Mouse (Mus musculus): ENCODE measurements around the gene Nme7. TPM values are rescaled to one million over a fixed set of nuclear protein-coding genes. Genes with fewer than 3 reads are reported as not detected.

Gene Nme7
- polyA plus RNA-seq, 1 experiment from 2014 or later = 42.1 TPM

GRCm38 (mm10) chr1:164294071-164294470, 9.8 kb upstream of the Nme7 start:
- no peak for ATAC-seq
- H3K36me3 ChIP-seq (ENCODE audit: poor library complexity, severe bottlenecking) = peaks cover 69% of the 10 kb centered on the region
- 94% methylated on average over 6 of the region's 6 CpGs for WGBS

GRCm38 (mm10) chr1:164296473-164296872, 7.4 kb upstream of the Nme7 start:
- Histone ChIP-seq H3K36me3 (ENCODE audit: poor library complexity, severe bottlenecking) (peaks cover 80% of the 10 kb centered on the region), H3K9me3 (replicated peaks) (no peaks in the 10 kb centered on the region)
- 95% methylated on average over 4 of the region's 5 CpGs for WGBS

More at GRCm38 (mm10) chr1:164294071-164294470, 9.8 kb upstream of the Nme7 start:
- Histone ChIP-seq H3K9me3 (replicated peaks) (no peaks in the 10 kb centered on the region), H3K27me3 (no peaks in the 10 kb centered on the region), H3K4me1 (no peaks in the 10 kb centered on the region), H3K27ac (no peak overlapping the region), H3K9ac (no peak overlapping the region), H3K4me3 (no peak overlapping the region), H3K4me2 (no peak overlapping the region)

GRCm38 (mm10) chr1:164301949-164302348, 2.0 kb upstream of the Nme7 start:
- 92% methylated on average over 4 of the region's 4 CpGs for WGBS
- no peak for ATAC-seq
- H3K36me3 ChIP-seq (ENCODE audit: poor library complexity, severe bottlenecking) = peaks cover 54% of the 10 kb centered on the region

More at GRCm38 (mm10) chr1:164296473-164296872, 7.4 kb upstream of the Nme7 start:
- no peaks in the 10 kb centered on the region for H3K27me3 ChIP-seq
- ATAC-seq = no peak
- no peak overlapping the region for H3K9ac ChIP-seq
- no peak overlapping the region for H3K4me3 ChIP-seq
- no peak overlapping the region for H3K4me2 ChIP-seq
- no peaks in the 10 kb centered on the region for H3K4me1 ChIP-seq
- H3K27ac ChIP-seq = no peak overlapping the region

GRCm38 (mm10) chr1:164307124-164307751, 3.3 kb downstream of the Nme7 start, which contains the start of gene Blzf1:
Gene Blzf1 (minus strand): TSS chr1:164307489.
- Histone ChIP-seq H3K9ac (peak within 1 kb of the TSS; percentile 78), H3K4me2 (peak within 1 kb of the TSS; percentile 90), H3K4me3 (peak within 1 kb of the TSS; percentile 80), H3K36me3 (ENCODE audit: poor library complexity, severe bottlenecking) (peaks cover 6% of the 10 kb centered on the region), H3K27me3 (no peaks in the 10 kb centered on the region), H3K4me1 (peaks cover 21% of the 10 kb centered on the region), H3K27ac (no peak within 1 kb of the TSS), H3K9me3 (replicated peaks) (no peaks in the 10 kb centered on the region)
- under 1% methylated on average over 35 of the region's 35 CpGs for WGBS
- ATAC-seq = peak; percentile 99

More at GRCm38 (mm10) chr1:164301949-164302348, 2.0 kb upstream of the Nme7 start:
- Histone ChIP-seq H3K4me2 (no peak overlapping the region), H3K27ac (no peak overlapping the region), H3K9ac (no peak overlapping the region), H3K27me3 (no peaks in the 10 kb centered on the region), H3K9me3 (replicated peaks) (no peaks in the 10 kb centered on the region), H3K4me3 (no peak overlapping the region), H3K4me1 (peaks cover 13% of the 10 kb centered on the region)

GRCm38 (mm10) chr1:164307922-164308321, 4.0 kb downstream of the Nme7 start:
- peak overlapping the region; percentile 90 for H3K4me2 ChIP-seq
- peaks cover 21% of the 10 kb centered on the region for H3K4me1 ChIP-seq
- 13% methylated on average over 10 of the region's 10 CpGs for WGBS
- H3K27me3 ChIP-seq = no peaks in the 10 kb centered on the region
- H3K27ac ChIP-seq = no peak overlapping the region
- H3K4me3 ChIP-seq = peak overlapping the region; percentile 80
- 0 out of 2 replicates have a peak, but pooled peaks cover 3% of the 10 kb centered on the region for H3K36me3 ChIP-seq (ENCODE audit: poor library complexity, severe bottlenecking)
- no peaks in the 10 kb centered on the region for H3K9me3 ChIP-seq (replicated peaks)
- H3K9ac ChIP-seq = peak overlapping the region; percentile 63
- ATAC-seq = no peak

GRCm38 (mm10) chr1:164314085-164314484, 10.2 kb downstream of the Nme7 start:
- Histone ChIP-seq H3K4me2 (no peak overlapping the region), H3K36me3 (ENCODE audit: poor library complexity, severe bottlenecking) (peaks cover 11% of the 10 kb centered on the region), H3K27ac (no peak overlapping the region), H3K4me3 (no peak overlapping the region), H3K27me3 (no peaks in the 10 kb centered on the region), H3K9ac (no peak overlapping the region), H3K4me1 (no peaks in the 10 kb centered on the region), H3K9me3 (replicated peaks) (no peaks in the 10 kb centered on the region)
- 89% methylated on average over 5 of the region's 5 CpGs for WGBS
- ATAC-seq = no peak

- H3K9me3 ChIP-seq (replicated peaks) = no peaks in the 10 kb centered on the region
- no peaks in the 10 kb centered on the region for H3K27me3 ChIP-seq
- H3K4me3 ChIP-seq = no peak overlapping the region
- 72% methylated on average over 8 of the region's 8 CpGs for WGBS
- no peak overlapping the region for H3K27ac ChIP-seq
- H3K4me2 ChIP-seq = no peak overlapping the region
- peaks cover 11% of the 10 kb centered on the region for H3K36me3 ChIP-seq (ENCODE audit: poor library complexity, severe bottlenecking)
- no peak for ATAC-seq
- H3K9ac ChIP-seq = no peak overlapping the region
- H3K4me1 ChIP-seq = 0 out of 2 replicates have a peak, but pooled peaks cover 4% of the 10 kb centered on the region
Observed at GRCm38 (mm10) chr1:164315266-164315665, 11.3 kb downstream of the Nme7 start.

GRCm38 (mm10) chr1:164316697-164317096, 12.8 kb downstream of the Nme7 start:
- H3K36me3 ChIP-seq (ENCODE audit: poor library complexity, severe bottlenecking) = peaks cover 11% of the 10 kb centered on the region
- no peak overlapping the region for H3K4me2 ChIP-seq
- no peak overlapping the region for H3K9ac ChIP-seq
- H3K9me3 ChIP-seq (replicated peaks) = no peaks in the 10 kb centered on the region
- H3K27me3 ChIP-seq = no peaks in the 10 kb centered on the region
- ATAC-seq = peak; percentile 78
- 0 out of 2 replicates have a peak, but pooled peaks cover 7% of the 10 kb centered on the region for H3K4me1 ChIP-seq
- 30% methylated on average over 3 of the region's 3 CpGs for WGBS
- no peak overlapping the region for H3K4me3 ChIP-seq
- H3K27ac ChIP-seq = no peak overlapping the region

GRCm38 (mm10) chr1:164317261-164317660, 13.3 kb downstream of the Nme7 start:
- Histone ChIP-seq H3K36me3 (ENCODE audit: poor library complexity, severe bottlenecking) (peaks cover 11% of the 10 kb centered on the region), H3K9me3 (replicated peaks) (no peaks in the 10 kb centered on the region), H3K9ac (no peak overlapping the region), H3K27me3 (no peaks in the 10 kb centered on the region), H3K4me1 (0 out of 2 replicates have a peak, but pooled peaks cover 7% of the 10 kb centered on the region), H3K4me2 (no peak overlapping the region), H3K4me3 (no peak overlapping the region), H3K27ac (no peak overlapping the region)
- ATAC-seq = 0 out of 2 replicates have a peak, but pooled peaks have one; percentile 11
- 86% methylated on average over 9 of the region's 9 CpGs for WGBS

GRCm38 (mm10) chr1:164318474-164318873, 14.6 kb downstream of the Nme7 start:
- Histone ChIP-seq H3K4me1 (0 out of 2 replicates have a peak, but pooled peaks cover 7% of the 10 kb centered on the region), H3K36me3 (ENCODE audit: poor library complexity, severe bottlenecking) (peaks cover 6% of the 10 kb centered on the region), H3K4me3 (no peak overlapping the region), H3K9me3 (replicated peaks) (no peaks in the 10 kb centered on the region), H3K4me2 (no peak overlapping the region), H3K27ac (no peak overlapping the region), H3K9ac (no peak overlapping the region), H3K27me3 (no peaks in the 10 kb centered on the region)
- no peak for ATAC-seq
- 93% methylated on average over 5 of the region's 5 CpGs for WGBS

GRCm38 (mm10) chr1:164319542-164320140, 15.7 kb downstream of the Nme7 start:
- ATAC-seq = no peak
- Histone ChIP-seq H3K27ac (peak overlapping the region; percentile 7; the same call in 1 of the 2 replicates), H3K9me3 (replicated peaks) (no peaks in the 10 kb centered on the region), H3K27me3 (no peaks in the 10 kb centered on the region), H3K9ac (no peak overlapping the region), H3K36me3 (ENCODE audit: poor library complexity, severe bottlenecking) (no peaks in the 10 kb centered on the region), H3K4me1 (0 out of 2 replicates have a peak, but pooled peaks cover 7% of the 10 kb centered on the region), H3K4me2 (no peak overlapping the region), H3K4me3 (no peak overlapping the region)
- 86% methylated on average over 14 of the region's 14 CpGs for WGBS

GRCm38 (mm10) chr1:164320731-164321130, 16.8 kb downstream of the Nme7 start:
- Histone ChIP-seq H3K9ac (no peak overlapping the region), H3K4me2 (no peak overlapping the region), H3K27ac (0 out of 2 replicates have a peak overlapping the region, but pooled peaks have one; percentile 48), H3K4me1 (0 out of 2 replicates have a peak, but pooled peaks cover 7% of the 10 kb centered on the region), H3K36me3 (ENCODE audit: poor library complexity, severe bottlenecking) (no peaks in the 10 kb centered on the region), H3K27me3 (no peaks in the 10 kb centered on the region), H3K4me3 (no peak overlapping the region), H3K9me3 (replicated peaks) (no peaks in the 10 kb centered on the region)
- ATAC-seq = no peak
- WGBS = 55% methylated on average over 5 of the region's 5 CpGs

Measured in forebrain, embryonic 13.5 days (tissue).